Mouse (Mus musculus) CH12.LX (cell line): ENCODE measurements at regions not wholly inside any gene's neighbourhood (a gene's known extent, or its start where the extent isn't known, plus 50 kb on each side); places are given as distances from the start of the nearest gene placed in this dataset.

ENCODE experiments used
- DNase-seq: peaks from one replicate; pipeline ENCODE4 v3.0.0-alpha.2; 2013; ENCODE audit errors: extremely low read depth
- H3K27ac ChIP-seq: 2 replicates; pipeline ENCODE4 v1.5.1; 2012; ENCODE audit warnings: low read depth, mild to moderate bottlenecking, control low read depth, moderate library complexity; ENCODE audit not compliant: insufficient read depth
- H3K27me3 ChIP-seq: replicated peaks from 2 replicates; pipeline ENCODE3; 2012; ENCODE audit warnings: inconsistent platforms
- H3K36me3 ChIP-seq, 2 experiments: replicated peaks in 1 of 2; 2 replicates each; pipeline versions ENCODE3 to v1.6.1; 2012; ENCODE audit warnings: inconsistent platforms in 1 of 2, low read length in 1 of 2, mild to moderate bottlenecking in 1 of 2, mixed read lengths in 1 of 2, moderate library complexity in 1 of 2; ENCODE audit not compliant: control insufficient read depth in 1 of 2, insufficient read depth in 1 of 2
- H3K4me1 ChIP-seq, 2 experiments: 2 replicates each; pipeline ENCODE4 v1.6.1; 2012; ENCODE audit warnings: inconsistent platforms in 1 of 2, moderate library complexity in 1 of 2; ENCODE audit not compliant: insufficient read depth in 2 of 2, control insufficient read depth in 1 of 2
- H3K4me2 ChIP-seq: 2 replicates; pipeline ENCODE4 v1.6.1; 2012; ENCODE audit warnings: low read depth, mild to moderate bottlenecking, control low read depth; ENCODE audit not compliant: poor library complexity, insufficient read depth, severe bottlenecking
- H3K4me3 ChIP-seq, 3 experiments: fragments of 150-350 bp in 1 of 3; sonication (generic) in 1 of 3; replicated peaks in 1 of 3; 2 replicates each; pipeline versions ENCODE3 to v1.5.1; 2011 to 2012; ENCODE audit warnings: low read depth in 2 of 3, low read length in 2 of 3, mild to moderate bottlenecking in 2 of 3, moderate library complexity in 2 of 3, control low read depth in 1 of 3, improper control_type of control experiment in 1 of 3, inconsistent platforms in 1 of 3, mixed read lengths in 1 of 3; ENCODE audit not compliant: poor library complexity in 1 of 3
- H3K79me2 ChIP-seq: replicated peaks from 2 replicates; pipeline ENCODE4 v1.6.1; 2012; ENCODE audit warnings: mild to moderate bottlenecking, moderate library complexity; ENCODE audit not compliant: control insufficient read depth, poor library complexity, insufficient read depth, severe bottlenecking; ENCODE audit errors: extremely low read depth
- H3K9ac ChIP-seq: 2 replicates; pipeline ENCODE4 v1.6.1; 2012; ENCODE audit warnings: low read depth, mild to moderate bottlenecking, control low read depth, moderate library complexity; ENCODE audit not compliant: insufficient read depth
- H3K9me3 ChIP-seq: replicated peaks from 2 replicates; pipeline ENCODE3; 2012; ENCODE audit warnings: low read length, inconsistent platforms, mixed read lengths
- BHLHE40 ChIP-seq: IDR thresholded peaks from 2 replicates; pipeline ENCODE4 v1.6.1; 2011; ENCODE audit warnings: mild to moderate bottlenecking, low read depth, low read length, improper control_type of control experiment
- CHD1 ChIP-seq: IDR thresholded peaks from 2 replicates; pipeline ENCODE4 v1.6.1; 2012; ENCODE audit warnings: low read depth, low read length, improper control_type of control experiment, inconsistent platforms
- CHD2 ChIP-seq: IDR thresholded peaks from 2 replicates; pipeline ENCODE4 v1.6.1; 2011; ENCODE audit warnings: low read length, improper control_type of control experiment
- CTCF ChIP-seq, 2 experiments: IDR thresholded peaks in 1 of 2; conservative IDR thresholded peaks in 1 of 2; 2 replicates each; pipeline ENCODE4 v1.5.1; 2011 to 2012; ENCODE audit warnings: low read depth in 2 of 2, low read length in 2 of 2, improper control_type of control experiment in 1 of 2, inconsistent platforms in 1 of 2, mild to moderate bottlenecking in 1 of 2, moderate library complexity in 1 of 2
- EP300 ChIP-seq: IDR thresholded peaks from 2 replicates; pipeline ENCODE4 v1.6.1; 2011; ENCODE audit warnings: low read length, improper control_type of control experiment
- ETS1 ChIP-seq: conservative IDR thresholded peaks from 2 replicates; pipeline ENCODE4 v1.6.1; 2012; ENCODE audit warnings: low read depth, mild to moderate bottlenecking, inconsistent platforms, low read length, improper control_type of control experiment, moderate library complexity
- IRF4 ChIP-seq: IDR thresholded peaks from 2 replicates; pipeline ENCODE4 v1.6.1; 2014; ENCODE audit warnings: low read depth, mild to moderate bottlenecking, inconsistent platforms, low read length, improper control_type of control experiment
- JUN ChIP-seq: IDR thresholded peaks from 2 replicates; pipeline ENCODE4 v1.6.1; 2011; ENCODE audit warnings: low read depth, mild to moderate bottlenecking, low read length, improper control_type of control experiment, moderate library complexity; ENCODE audit not compliant: insufficient read depth
- JUND ChIP-seq: conservative IDR thresholded peaks from 2 replicates; pipeline ENCODE4 v1.6.1; 2011; ENCODE audit warnings: low read depth, low read length, improper control_type of control experiment
- MAFK ChIP-seq: IDR thresholded peaks from 2 replicates; pipeline ENCODE4 v1.6.1; 2011; ENCODE audit warnings: low read length, improper control_type of control experiment; ENCODE audit not compliant: insufficient replicate concordance
- MAX ChIP-seq: IDR thresholded peaks from 2 replicates; pipeline ENCODE4 v1.6.1; 2011; ENCODE audit warnings: low read length, improper control_type of control experiment
- MAZ ChIP-seq: IDR thresholded peaks from 2 replicates; pipeline ENCODE4 v1.6.1; 2012; ENCODE audit warnings: low read depth, mild to moderate bottlenecking, inconsistent platforms, low read length, improper control_type of control experiment, moderate library complexity
- PAX5 ChIP-seq: IDR thresholded peaks from 2 replicates; pipeline ENCODE4 v1.6.1; 2012; ENCODE audit warnings: low read length, inconsistent platforms, mixed read lengths
- POLR2A ChIP-seq: IDR thresholded peaks from 2 replicates; pipeline ENCODE4 v1.6.1; 2011; ENCODE audit warnings: low read depth, mild to moderate bottlenecking, improper control_type of control experiment, low read length
- POLR2AphosphoS2 ChIP-seq: IDR thresholded peaks from 2 replicates; pipeline ENCODE4 v1.6.1; 2011; ENCODE audit warnings: low read depth, low read length, improper control_type of control experiment
- RCOR1 ChIP-seq: conservative IDR thresholded peaks from 2 replicates; pipeline ENCODE4 v1.6.1; 2012; ENCODE audit warnings: low read depth, mild to moderate bottlenecking, inconsistent platforms, low read length, improper control_type of control experiment
- SMC3 ChIP-seq: IDR thresholded peaks from 2 replicates; pipeline ENCODE4 v1.6.1; 2011; ENCODE audit warnings: low read depth, low read length, improper control_type of control experiment
- TCF12 ChIP-seq: IDR thresholded peaks from 2 replicates; pipeline ENCODE4 v1.6.1; 2014; ENCODE audit warnings: low read depth, mild to moderate bottlenecking, inconsistent platforms, low read length, improper control_type of control experiment
- UBTF ChIP-seq: IDR thresholded peaks from 2 replicates; pipeline ENCODE4 v1.6.1; 2012; ENCODE audit warnings: low read depth, mild to moderate bottlenecking, inconsistent platforms, low read length, improper control_type of control experiment, moderate library complexity
- USF1 ChIP-seq: IDR thresholded peaks from 2 replicates; pipeline ENCODE4 v1.6.1; 2014; ENCODE audit warnings: low read depth, mild to moderate bottlenecking, inconsistent platforms, low read length, improper control_type of control experiment
- USF2 ChIP-seq: conservative IDR thresholded peaks from 2 replicates; pipeline ENCODE4 v1.6.1; 2011; ENCODE audit warnings: low read depth, low read length, improper control_type of control experiment
- ZC3H11A ChIP-seq: IDR thresholded peaks from 2 replicates; pipeline ENCODE4 v1.6.1; 2012; ENCODE audit warnings: low read depth, mild to moderate bottlenecking, inconsistent platforms, low read length, improper control_type of control experiment
- ZKSCAN1 ChIP-seq: IDR thresholded peaks from 2 replicates; pipeline ENCODE4 v1.6.1; 2012; ENCODE audit warnings: low read depth, inconsistent platforms, low read length, improper control_type of control experiment, borderline replicate concordance
- dilution Hi-C: fragments of 300-500 bp; cut with MboI; formaldehyde crosslinking; loops from 2 replicates; pipeline ENCODE4 v1.14.3; 2020; ENCODE audit warnings: low sequenced_read_pairs; ENCODE audit not compliant: extremely low pct_unique_long_range_greater_than_20kb, extremely low pct_ligation_motif_present
- in situ Hi-C: fragments of 300-500 bp; cut with MboI; formaldehyde crosslinking; loops from 3 replicates; pipeline ENCODE4 v1.14.3; 2019; ENCODE audit warnings: low sequenced_read_pairs, low pct_ligation_motif_present, low pct_unique_long_range_greater_than_20kb, mixed read lengths

- Histone ChIP-seq H3K27ac (no peak overlapping the region), H3K9ac (no peak overlapping the region), H3K79me2 (no peaks in the 10 kb centered on the region), H3K4me2 (no peak overlapping the region), H3K4me1 (peaks cover 17 to 29% of the 10 kb centered on the region in 2 experiments), H3K36me3 (no peaks in the 10 kb centered on the region), H3K4me3 (no peak overlapping the region), H3K9me3 (no peaks in the 10 kb centered on the region), H3K27me3 (peaks cover 3% of the 10 kb centered on the region)
- dilution Hi-C loops: no loop called here
- TF ChIP-seq BHLHE40: no peak
- TF ChIP-seq MAZ: no peak
- no peak for TF ChIP-seq MAX
- TF ChIP-seq JUN: no peak
- no peak for TF ChIP-seq CTCF (conservative IDR thresholded peaks at IDR 0.05 in 1 of 2, IDR thresholded peaks at IDR 0.05 in 1 of 2; ENCODE audit: low read depth in 2 of 2, low read length in 2 of 2)
- TF ChIP-seq SMC3: no peak
- TF ChIP-seq ETS1: no peak
- TF ChIP-seq USF1: no peak
- TF ChIP-seq ZKSCAN1: no peak
- no peak for TF ChIP-seq IRF4
- no peak for TF ChIP-seq RCOR1
- no peak for TF ChIP-seq JUND
- TF ChIP-seq ZC3H11A: no peak
- in situ Hi-C loops: no loop called here
- no peak for DNase-seq
These were observed 73.3 kb upstream of the Lep start for GRCm38 (mm10) chr6:28986756-28987155.

GRCm38 (mm10) chr6:28987386-28987785 is 72.6 kb upstream of the Lep start:
- Histone ChIP-seq H3K79me2 (no peaks in the 10 kb centered on the region), H3K4me1 (peaks cover 17 to 29% of the 10 kb centered on the region in 2 experiments), H3K4me2 (no peak overlapping the region), H3K9me3 (no peaks in the 10 kb centered on the region), H3K27ac (no peak overlapping the region), H3K27me3 (peaks cover 3% of the 10 kb centered on the region), H3K36me3 (no peaks in the 10 kb centered on the region), H3K9ac (no peak overlapping the region), H3K4me3 (no peak overlapping the region)
- no peak for TF ChIP-seq POLR2A
- no peak for TF ChIP-seq SMC3
- dilution Hi-C loops (no loop called here), in situ Hi-C loops (no loop called here)
- no peak for DNase-seq

- dilution Hi-C loops: no loop called here
- no peaks in the 10 kb centered on the region for H3K36me3 ChIP-seq
- H3K27me3 ChIP-seq: no peaks in the 10 kb centered on the region
- DNase-seq: no peak
- TF ChIP-seq EP300 (no peak), POLR2AphosphoS2 (no peak), ETS1 (no peak), MAFK (no peak), JUN (no peak), TCF12 (no peak), UBTF (no peak), USF2 (no peak), CHD1 (no peak), ZC3H11A (no peak), PAX5 (no peak), POLR2A (no peak), USF1 (no peak), CHD2 (no peak), MAX (no peak), BHLHE40 (no peak)
- in situ Hi-C loops: no loop called here
- no peaks in the 10 kb centered on the region for H3K79me2 ChIP-seq
- no peak overlapping the region for H3K9ac ChIP-seq
- no peaks in the 10 kb centered on the region for H3K9me3 ChIP-seq
- no peak overlapping the region for H3K4me2 ChIP-seq
- peaks cover 17 to 29% of the 10 kb centered on the region in 2 experiments for H3K4me1 ChIP-seq
- no peak overlapping the region for H3K27ac ChIP-seq
- no peak overlapping the region for H3K4me3 ChIP-seq
These were observed 70.6 kb upstream of the Lep start for GRCm38 (mm10) chr6:28989433-28989832.
